Mouse (Mus musculus): ENCODE measurements around the gene Cables2. TPM values are rescaled to one million over a fixed set of nuclear protein-coding genes. Genes with fewer than 3 reads are reported as not detected.
"Not testable (repeated sequence)": the region's sequence is repeated elsewhere in the genome, so short reads cannot be mapped to it uniquely, and the experiment has no call there.

The Cables2 gene
- polyA plus RNA-seq, 1 experiment from 2014 or later = 2.8 TPM

DNA sequence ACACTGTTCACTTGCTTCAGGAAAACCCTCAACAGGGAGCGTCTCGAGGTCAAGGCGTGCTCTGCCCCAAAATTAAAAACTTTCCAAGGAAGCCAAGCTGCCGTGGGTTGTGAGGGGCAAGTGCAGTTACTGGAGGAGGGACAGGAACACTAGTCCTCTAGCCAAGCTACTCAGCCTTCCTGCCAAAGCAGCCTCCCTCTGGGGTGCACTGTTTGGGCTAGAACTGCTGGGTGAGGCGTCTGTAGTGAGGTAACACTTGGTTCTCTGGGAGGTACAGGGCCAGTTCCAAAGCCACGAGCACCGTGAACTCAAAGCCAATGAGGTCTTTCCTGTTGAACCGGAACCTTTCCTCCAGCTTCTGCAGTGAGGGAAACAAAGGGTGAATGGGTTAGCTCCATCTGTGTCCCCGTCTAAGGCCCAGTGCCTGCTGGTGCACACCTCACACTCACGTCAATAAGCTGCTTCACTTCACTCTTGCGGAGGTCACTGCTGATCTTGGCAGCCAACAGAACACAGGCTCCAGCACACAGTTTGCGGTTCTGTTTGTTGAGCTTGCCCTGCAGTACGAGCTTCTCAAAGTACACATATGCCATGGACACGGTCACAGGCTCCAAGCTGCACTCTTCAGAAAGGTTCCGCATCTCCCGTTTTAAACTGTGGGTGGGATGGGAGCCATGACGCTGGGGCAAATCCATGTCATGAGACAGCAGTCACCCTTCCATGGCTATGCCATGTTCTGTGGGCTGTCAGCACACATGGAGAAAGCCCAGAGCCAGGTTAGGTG, 13.3 kb downstream of the Cables2 start:
- not testable (repeated sequence) for H3K27me3 ChIP-seq (replicated peaks; ENCODE audit: control insufficient read depth, insufficient read depth, low read length); ATAC-seq; H3K4me3 ChIP-seq (ENCODE audit: low read length); H3K4me2 ChIP-seq (ENCODE audit: low read depth, low read length); H3K27ac ChIP-seq (ENCODE audit: low read length); H3K9me3 ChIP-seq (ENCODE audit: control insufficient read depth, low read length); H3K9ac ChIP-seq (ENCODE audit: low read depth, low read length)
- 72% methylated on average over 17 of the region's 17 CpGs for WGBS
- H3K36me3 ChIP-seq (ENCODE audit: control insufficient read depth, insufficient read depth, low read length) = 0 out of 2 replicates have a peak, but pooled peaks cover 12% of the 10 kb centered on the region
- peaks cover 14% of the 10 kb centered on the region for H3K4me1 ChIP-seq (ENCODE audit: control insufficient read depth, insufficient read depth, low read length)

DNA sequence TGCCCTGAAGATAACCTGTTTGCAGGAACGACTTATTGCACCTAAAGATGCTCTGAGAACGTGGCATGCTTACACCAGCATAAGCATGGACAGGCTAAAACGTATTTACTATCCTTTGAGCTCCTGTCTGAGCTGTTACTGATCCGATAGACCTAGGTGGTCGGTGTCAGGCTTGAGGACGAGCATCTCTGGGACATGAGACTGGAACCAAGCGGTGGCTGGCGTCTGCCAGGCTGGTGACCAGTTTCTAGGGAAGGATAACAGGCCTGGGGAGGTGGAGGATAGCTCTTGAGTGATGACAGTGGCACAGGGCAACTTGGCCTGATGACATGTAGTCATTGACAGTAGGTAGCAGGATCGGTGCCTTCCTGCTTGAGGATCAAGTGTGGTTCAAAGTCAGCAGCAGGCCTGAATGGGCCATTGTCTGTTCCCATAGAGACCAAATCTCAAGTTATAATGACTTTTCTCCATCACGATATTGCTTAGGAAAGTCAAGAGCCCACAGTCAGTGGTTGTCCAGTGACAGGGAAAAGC, 14.3 kb downstream of the Cables2 start:
- not testable (repeated sequence) for ATAC-seq; H3K27me3 ChIP-seq (replicated peaks; ENCODE audit: control insufficient read depth, insufficient read depth, low read length); H3K27ac ChIP-seq (ENCODE audit: low read length); H3K4me2 ChIP-seq (ENCODE audit: low read depth, low read length); H3K9ac ChIP-seq (ENCODE audit: low read depth, low read length); H3K9me3 ChIP-seq (ENCODE audit: control insufficient read depth, low read length); H3K4me3 ChIP-seq (ENCODE audit: low read length)
- H3K36me3 ChIP-seq (ENCODE audit: control insufficient read depth, insufficient read depth, low read length) = 0 out of 2 replicates have a peak, but pooled peaks cover 12% of the 10 kb centered on the region
- WGBS = 79% methylated on average over 10 of the region's 10 CpGs
- H3K4me1 ChIP-seq (ENCODE audit: control insufficient read depth, insufficient read depth, low read length) = peaks cover 14% of the 10 kb centered on the region

DNA sequence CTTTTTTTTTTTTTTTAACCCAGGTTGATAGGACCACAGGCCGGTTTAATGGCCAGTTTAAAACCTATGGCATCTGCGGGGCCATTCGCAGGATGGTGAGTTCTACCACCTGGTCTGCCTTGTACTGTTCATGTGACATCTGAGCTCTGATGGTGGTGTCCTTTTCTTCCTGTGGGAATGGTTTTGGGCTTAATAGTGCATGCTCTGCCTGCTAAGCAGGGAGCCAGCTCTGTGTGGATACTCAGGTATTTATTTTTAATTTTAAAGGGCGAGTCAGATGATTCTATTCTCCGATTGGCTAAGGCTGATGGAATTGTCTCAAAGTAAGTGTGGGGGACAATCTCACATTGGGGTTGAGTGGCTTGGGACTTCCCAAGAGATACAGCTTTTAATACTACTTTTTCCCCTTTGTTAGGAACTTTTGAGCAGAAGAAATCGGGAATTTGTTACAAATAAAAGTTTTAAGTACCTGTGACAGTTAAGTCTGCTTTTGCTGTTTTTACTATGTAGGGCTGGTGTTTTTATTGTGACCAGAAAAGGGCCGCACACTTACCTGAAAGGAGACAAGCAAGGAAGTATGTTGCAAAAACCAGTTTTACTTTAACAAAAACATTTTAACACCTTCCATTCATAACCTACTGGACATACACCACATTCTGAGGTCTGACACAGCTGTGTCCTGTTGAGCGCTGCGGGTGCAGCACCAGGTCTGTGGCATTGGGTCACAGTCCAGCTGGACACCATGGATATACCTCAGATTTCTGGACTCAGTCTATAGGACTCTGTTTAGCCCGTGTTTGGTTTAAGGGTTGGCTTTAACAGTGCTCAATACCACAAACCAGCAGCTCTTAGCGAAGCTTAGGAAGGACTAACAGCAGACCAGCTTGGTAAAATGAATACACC, 15.1 kb downstream of the Cables2 start:
- no peak for ATAC-seq
- H3K9me3 ChIP-seq (ENCODE audit: control insufficient read depth, low read length) = no peaks in the 10 kb centered on the region
- H3K9ac ChIP-seq (ENCODE audit: low read depth, low read length) = peak overlapping the region; percentile 81
- peak overlapping the region; percentile 67 for H3K4me2 ChIP-seq (ENCODE audit: low read depth, low read length)
- peak overlapping the region; percentile 71 for H3K4me3 ChIP-seq (ENCODE audit: low read length)
- H3K4me1 ChIP-seq (ENCODE audit: control insufficient read depth, insufficient read depth, low read length) = peaks cover 14% of the 10 kb centered on the region
- H3K27ac ChIP-seq (ENCODE audit: low read length) = peak overlapping the region; percentile 62
- 0 out of 2 replicates have a peak, but pooled peaks cover 12% of the 10 kb centered on the region for H3K36me3 ChIP-seq (ENCODE audit: control insufficient read depth, insufficient read depth, low read length)
- no peaks in the 10 kb centered on the region for H3K27me3 ChIP-seq (replicated peaks; ENCODE audit: control insufficient read depth, insufficient read depth, low read length)
- 49% methylated on average over 11 of the region's 11 CpGs for WGBS

DNA sequence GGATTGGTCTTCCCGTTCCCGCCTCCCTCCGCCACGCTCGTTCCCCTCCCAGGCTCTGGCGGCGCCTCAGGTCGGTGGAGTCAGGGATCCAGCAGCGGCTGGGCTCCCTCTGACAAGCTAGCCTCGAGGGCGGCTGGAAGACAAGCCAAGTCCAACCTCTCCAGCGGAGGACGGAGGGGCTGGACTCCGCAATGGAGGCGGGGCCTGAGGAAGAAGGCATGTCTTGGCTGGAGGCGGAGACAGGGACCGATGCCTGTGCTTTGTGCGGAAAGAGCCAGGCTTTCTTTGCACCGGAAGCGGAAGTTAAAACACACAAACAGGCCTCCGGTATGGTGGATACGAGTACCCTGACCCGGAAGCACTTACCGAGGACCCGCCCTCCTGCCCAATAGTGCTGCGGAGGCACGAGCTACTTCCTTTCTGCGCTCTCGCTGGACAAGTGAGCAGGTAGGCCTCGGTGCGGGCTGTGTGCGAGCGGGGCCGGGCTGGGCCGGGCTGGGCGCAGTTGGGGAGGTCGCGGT, 16.2 kb downstream of the Cables2 start, which contains the start of gene Rps21:
Gene Rps21 (plus strand): TSS at position 377 of the 521 bp plus-strand sequence.
- peak within 1 kb of the TSS; percentile 92 for H3K4me2 ChIP-seq (ENCODE audit: low read depth, low read length)
- peak within 1 kb of the TSS; percentile 71 for H3K4me3 ChIP-seq (ENCODE audit: low read length)
- H3K4me1 ChIP-seq (ENCODE audit: control insufficient read depth, insufficient read depth, low read length) = peaks cover 14% of the 10 kb centered on the region
- ATAC-seq = peak; percentile 97
- 0 out of 2 replicates have a peak, but pooled peaks cover 9% of the 10 kb centered on the region for H3K36me3 ChIP-seq (ENCODE audit: control insufficient read depth, insufficient read depth, low read length)
- H3K9ac ChIP-seq (ENCODE audit: low read depth, low read length) = peak within 1 kb of the TSS; percentile 86
- no peaks in the 10 kb centered on the region for H3K9me3 ChIP-seq (ENCODE audit: control insufficient read depth, low read length)
- H3K27me3 ChIP-seq (replicated peaks; ENCODE audit: control insufficient read depth, insufficient read depth, low read length) = no peaks in the 10 kb centered on the region
- WGBS = under 1% methylated on average over 38 of the region's 38 CpGs
- H3K27ac ChIP-seq (ENCODE audit: low read length) = peak within 1 kb of the TSS; percentile 97

DNA sequence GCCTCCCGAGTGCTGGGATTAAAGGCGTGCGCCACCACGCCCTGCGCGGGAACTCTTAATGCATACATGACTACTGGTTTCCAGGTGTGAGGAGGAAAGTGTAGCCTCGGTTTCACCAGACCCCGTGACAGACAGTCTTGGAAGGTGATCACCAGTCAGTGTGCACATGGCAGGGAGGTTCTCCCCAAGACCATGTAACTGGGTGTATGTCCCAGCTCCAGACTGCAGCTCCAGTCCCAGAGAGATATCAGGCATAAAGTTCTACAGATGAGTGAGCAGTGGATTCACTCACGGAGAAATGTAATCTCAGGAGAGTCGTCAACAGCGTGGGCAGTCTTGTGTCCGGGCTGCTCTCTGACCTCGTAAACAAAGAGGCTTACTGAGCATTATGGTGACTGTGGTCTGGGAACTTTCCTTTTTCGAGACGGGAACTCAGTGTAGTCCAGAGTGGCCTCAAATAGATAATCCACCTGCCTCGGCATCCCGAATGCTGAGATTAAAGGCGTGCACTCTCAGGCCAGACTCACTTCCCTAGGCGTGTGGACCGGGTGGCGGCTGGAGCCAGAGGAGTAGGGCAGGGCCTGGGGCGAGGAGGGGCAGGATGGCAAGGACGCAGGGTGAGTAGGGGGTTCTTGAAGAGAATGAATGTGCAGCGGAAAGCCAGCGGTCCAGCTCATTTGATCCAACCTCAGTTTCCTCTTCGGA, 16.8 kb downstream of the Cables2 start:
- peaks cover 14% of the 10 kb centered on the region for H3K4me1 ChIP-seq (ENCODE audit: control insufficient read depth, insufficient read depth, low read length)

DNA sequence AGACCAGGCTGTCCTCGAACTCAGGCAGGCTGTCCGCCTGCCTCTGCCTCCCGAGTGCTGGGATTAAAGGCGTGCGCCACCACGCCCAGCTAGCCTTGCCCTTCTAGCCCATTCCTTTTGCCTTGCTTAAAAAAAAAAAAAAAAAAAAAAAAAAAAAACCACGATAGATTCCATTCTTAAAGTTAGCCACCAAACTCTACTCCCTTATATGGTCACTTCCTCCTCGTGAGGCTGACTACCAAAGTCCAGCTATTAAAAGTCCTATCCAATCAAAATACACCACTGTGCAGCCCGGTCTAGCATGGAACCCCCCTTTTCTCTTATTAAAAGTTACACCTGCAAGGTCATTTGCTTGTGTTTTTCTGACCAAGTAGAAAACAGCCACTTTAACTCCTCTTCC, 17.6 kb downstream of the Cables2 start:
- H3K4me1 ChIP-seq (ENCODE audit: control insufficient read depth, insufficient read depth, low read length) = peaks cover 14% of the 10 kb centered on the region
- 82% methylated on average over 9 of the region's 9 CpGs for WGBS
- H3K4me3 ChIP-seq (ENCODE audit: low read length) = no peak overlapping the region
- 0 out of 2 replicates have a peak, but pooled peaks cover 3% of the 10 kb centered on the region for H3K36me3 ChIP-seq (ENCODE audit: control insufficient read depth, insufficient read depth, low read length)
- peak overlapping the region; percentile 92 for H3K4me2 ChIP-seq (ENCODE audit: low read depth, low read length)
- H3K9ac ChIP-seq (ENCODE audit: low read depth, low read length) = no peak overlapping the region
- no peaks in the 10 kb centered on the region for H3K27me3 ChIP-seq (replicated peaks; ENCODE audit: control insufficient read depth, insufficient read depth, low read length)
- ATAC-seq = no peak
- no peaks in the 10 kb centered on the region for H3K9me3 ChIP-seq (ENCODE audit: control insufficient read depth, low read length)
- no peak overlapping the region for H3K27ac ChIP-seq (ENCODE audit: low read length)

More for the DNA sequence above, 16.8 kb downstream of the Cables2 start:
- Histone ChIP-seq H3K9me3 (ENCODE audit: control insufficient read depth, low read length) (no peaks in the 10 kb centered on the region), H3K36me3 (ENCODE audit: control insufficient read depth, insufficient read depth, low read length) (0 out of 2 replicates have a peak, but pooled peaks cover 4% of the 10 kb centered on the region), H3K4me2 (ENCODE audit: low read depth, low read length) (peak overlapping the region; percentile 92), H3K4me3 (ENCODE audit: low read length) (peak overlapping the region; percentile 71), H3K27me3 (replicated peaks; ENCODE audit: control insufficient read depth, insufficient read depth, low read length) (no peaks in the 10 kb centered on the region), H3K9ac (ENCODE audit: low read depth, low read length) (peak overlapping the region; percentile 86), H3K27ac (ENCODE audit: low read length) (peak overlapping the region; percentile 97)
- ATAC-seq = peak; percentile 70
- 23% methylated on average over 26 of the region's 26 CpGs for WGBS

DNA sequence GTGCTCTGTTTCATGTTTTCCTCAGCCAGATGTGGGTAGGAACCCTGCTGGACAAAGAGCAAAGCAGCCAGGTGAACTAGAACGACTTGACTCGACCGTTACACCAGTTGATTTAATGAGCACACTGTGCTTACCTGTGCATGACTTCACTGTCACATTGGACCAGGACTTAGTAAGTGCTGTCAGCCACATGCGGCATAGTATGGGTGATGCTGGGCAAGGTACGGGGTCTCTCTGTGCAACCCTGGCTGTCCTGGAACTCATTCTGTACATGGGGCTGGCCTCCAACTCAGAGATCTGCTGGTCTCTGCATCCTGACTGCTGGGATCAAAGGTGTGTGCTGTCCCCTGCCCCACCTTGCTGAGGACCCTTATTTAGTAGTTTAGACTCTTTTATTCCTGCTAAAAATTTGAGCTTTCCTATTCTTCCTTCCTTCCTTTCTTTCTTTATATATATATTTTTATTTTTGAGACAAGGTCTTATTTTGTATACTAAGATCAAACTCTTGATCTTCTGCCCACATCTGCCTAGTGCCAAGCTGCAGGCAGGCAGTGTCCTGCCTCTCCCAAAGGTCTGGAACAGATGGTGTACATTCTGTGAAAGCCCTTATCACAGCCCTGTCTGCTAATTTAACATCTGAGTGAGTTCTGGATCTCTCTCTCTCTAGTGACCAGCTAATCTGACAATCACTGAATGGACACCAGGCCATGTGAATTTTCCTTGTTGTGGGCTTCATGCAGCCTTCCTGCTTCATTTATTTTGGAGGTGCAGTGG, 18.7 kb downstream of the Cables2 start:
- ATAC-seq = no peak
- Histone ChIP-seq H3K27ac (ENCODE audit: low read length) (no peak overlapping the region), H3K4me1 (ENCODE audit: control insufficient read depth, insufficient read depth, low read length) (peaks cover 15% of the 10 kb centered on the region), H3K4me3 (ENCODE audit: low read length) (no peak overlapping the region), H3K4me2 (ENCODE audit: low read depth, low read length) (no peak overlapping the region), H3K9ac (ENCODE audit: low read depth, low read length) (no peak overlapping the region), H3K9me3 (ENCODE audit: control insufficient read depth, low read length) (no peaks in the 10 kb centered on the region), H3K27me3 (replicated peaks; ENCODE audit: control insufficient read depth, insufficient read depth, low read length) (no peaks in the 10 kb centered on the region), H3K36me3 (ENCODE audit: control insufficient read depth, insufficient read depth, low read length) (no peaks in the 10 kb centered on the region)
- 92% methylated on average over 5 of the region's 5 CpGs for WGBS

DNA sequence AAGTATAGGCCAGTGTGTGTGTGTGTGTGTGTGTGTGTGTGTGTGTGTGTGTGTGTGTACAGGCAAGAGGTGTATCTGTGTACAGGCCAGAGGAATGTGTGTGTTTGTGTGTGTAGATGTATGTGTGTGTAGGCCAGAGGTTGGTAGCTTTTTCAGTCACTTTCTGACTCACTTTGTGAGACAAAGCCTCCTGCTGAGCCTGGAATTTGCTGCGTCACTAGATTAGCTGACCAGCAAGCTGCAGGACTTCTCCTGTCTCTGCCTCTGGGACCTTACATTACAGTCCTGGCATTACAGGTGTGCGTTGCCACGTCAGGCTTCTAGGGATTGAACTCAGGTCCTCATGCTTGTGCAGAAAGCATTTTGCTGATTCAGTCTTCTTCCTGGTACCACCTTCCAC, 21.5 kb downstream of the Cables2 start:
- no peak overlapping the region for H3K4me3 ChIP-seq (ENCODE audit: low read length)
- no peak for ATAC-seq

More for the DNA sequence above, 21.5 kb downstream of the Cables2 start:
- no peak overlapping the region for H3K27ac ChIP-seq (ENCODE audit: low read length)
- H3K9me3 ChIP-seq (ENCODE audit: control insufficient read depth, low read length) = no peaks in the 10 kb centered on the region
- 70% methylated on average over 3 of the region's 3 CpGs for WGBS
- H3K4me1 ChIP-seq (ENCODE audit: control insufficient read depth, insufficient read depth, low read length) = peaks cover 13% of the 10 kb centered on the region
- H3K4me2 ChIP-seq (ENCODE audit: low read depth, low read length) = no peak overlapping the region
- H3K9ac ChIP-seq (ENCODE audit: low read depth, low read length) = no peak overlapping the region
- no peaks in the 10 kb centered on the region for H3K36me3 ChIP-seq (ENCODE audit: control insufficient read depth, insufficient read depth, low read length)
- no peaks in the 10 kb centered on the region for H3K27me3 ChIP-seq (replicated peaks; ENCODE audit: control insufficient read depth, insufficient read depth, low read length)
